Mouse (Mus musculus) kidney, adult 11 months (tissue): Measurements from ENCODE around the gene Klc4.
A peak's percentile ranks its signal among the peaks of the same experiment; 100 is the strongest.

Experiments
- DNase-seq: peaks from one replicate; pipeline ENCODE4 v3.0.0; 2022

Gene Klc4

GRCm38 (mm10) chr17:46645561-46646321, at the start of gene Klc4, which contains the start of gene Mrpl2:
TSS of gene Klc4 (minus strand) at chr17:46646022.
TSS of gene Mrpl2 (plus strand) at chr17:46646229.
- peak; percentile 98 for DNase-seq

- DNase-seq, result no peak
Observed at GRCm38 (mm10) chr17:46694517-46695063, 48.8 kb upstream of the Klc4 start.

- no peak for DNase-seq
Observed at GRCm38 (mm10) chr17:46691390-46691789, 45.6 kb upstream of the Klc4 start.

- no peak for DNase-seq
Observed at GRCm38 (mm10) chr17:46690665-46691064, 44.8 kb upstream of the Klc4 start.

GRCm38 (mm10) chr17:46685913-46686312, 40.1 kb upstream of the Klc4 start:
- no peak for DNase-seq

- DNase-seq, result no peak
Observed at GRCm38 (mm10) chr17:46682654-46683389, 37.0 kb upstream of the Klc4 start.

- DNase-seq, result no peak
Observed at GRCm38 (mm10) chr17:46681466-46682118, 35.8 kb upstream of the Klc4 start.

- DNase-seq, result peak; percentile 96
Observed at GRCm38 (mm10) chr17:46680760-46681373, 35.0 kb upstream of the Klc4 start, which contains the start of gene Klhdc3. TSS of gene Klhdc3 (minus strand) at chr17:46680914.

- peak; percentile 40 for DNase-seq
Observed at GRCm38 (mm10) chr17:46679843-46680759, 34.3 kb upstream of the Klc4 start.

GRCm38 (mm10) chr17:46678911-46679310, 33.1 kb upstream of the Klc4 start:
- no peak for DNase-seq

GRCm38 (mm10) chr17:46678416-46678815, 32.6 kb upstream of the Klc4 start, which contains the start of gene Mea1:
TSS of gene Mea1 (plus strand) at chr17:46678793.
- DNase-seq, result peak; percentile 51

GRCm38 (mm10) chr17:46674530-46675283, 28.9 kb upstream of the Klc4 start:
- no peak for DNase-seq

- DNase-seq, result peak; percentile 92
Observed at GRCm38 (mm10) chr17:46673850-46674529, 28.2 kb upstream of the Klc4 start, which contains the start of gene Rrp36. TSS of gene Rrp36 (minus strand) at chr17:46674352.

- DNase-seq, result no peak
Observed at GRCm38 (mm10) chr17:46669911-46670310, 24.1 kb upstream of the Klc4 start.

GRCm38 (mm10) chr17:46667712-46668111, 21.9 kb upstream of the Klc4 start:
- DNase-seq, result no peak

GRCm38 (mm10) chr17:46662730-46663129, 16.9 kb upstream of the Klc4 start:
- peak; percentile 44 for DNase-seq

GRCm38 (mm10) chr17:46661981-46662380, 16.2 kb upstream of the Klc4 start:
- DNase-seq, result no peak

GRCm38 (mm10) chr17:46661351-46661750, 15.5 kb upstream of the Klc4 start:
- no peak for DNase-seq

GRCm38 (mm10) chr17:46656054-46656453, 10.2 kb upstream of the Klc4 start:
- no peak for DNase-seq
